Mouse (Mus musculus): Measurements from ENCODE around the gene Olfr1410. TPM values are rescaled to one million over a fixed set of nuclear protein-coding genes. Genes with fewer than 3 reads are reported as not detected.

The Olfr1410 gene
- total RNA-seq, 2 experiments from 2014 or later: not detected

GRCm38 (mm10) chr1:92640393-92640792 lies 34.8 kb downstream of the Olfr1410 start:
- DNase-seq (ENCODE audit: low spot score in 2 of 2): no peak

- DNase-seq (ENCODE audit: low spot score in 2 of 2): peak; percentile 80 to 93
These were observed 36.1 kb downstream of the Olfr1410 start, which contains the start of gene Cops9 for GRCm38 (mm10) chr1:92641514-92642272. TSS of gene Cops9 (minus strand) at chr1:92641985.

GRCm38 (mm10) chr1:92643691-92644090 lies 38.1 kb downstream of the Olfr1410 start:
- DNase-seq (ENCODE audit: low spot score in 2 of 2): no peak

- DNase-seq (ENCODE audit: low spot score in 2 of 2): no peak
These were observed 39.3 kb downstream of the Olfr1410 start for GRCm38 (mm10) chr1:92644916-92645315.

GRCm38 (mm10) chr1:92646111-92646510 lies 40.5 kb downstream of the Olfr1410 start:
- DNase-seq (ENCODE audit: low spot score in 2 of 2): no peak

GRCm38 (mm10) chr1:92646601-92647000 lies 41.0 kb downstream of the Olfr1410 start:
- no peak for DNase-seq (ENCODE audit: low spot score in 2 of 2)

- no peak for DNase-seq (ENCODE audit: low spot score in 2 of 2)
These were observed 41.4 kb downstream of the Olfr1410 start for GRCm38 (mm10) chr1:92647026-92647425.

GRCm38 (mm10) chr1:92647752-92648151 lies 42.2 kb downstream of the Olfr1410 start:
- peak in 1 of 2 experiments; percentile 84 for DNase-seq (ENCODE audit: low spot score in 2 of 2)

- DNase-seq (ENCODE audit: low spot score in 2 of 2): no peak
These were observed 42.6 kb downstream of the Olfr1410 start for GRCm38 (mm10) chr1:92648197-92648596.

- DNase-seq (ENCODE audit: low spot score in 2 of 2): peak; percentile 54 to 87
These were observed 43.1 kb downstream of the Olfr1410 start, which contains the start of gene Otos for GRCm38 (mm10) chr1:92648673-92649072. TSS of gene Otos (minus strand) at chr1:92648841.

GRCm38 (mm10) chr1:92651467-92651866 lies 45.9 kb downstream of the Olfr1410 start:
- no peak for DNase-seq (ENCODE audit: low spot score in 2 of 2)

GRCm38 (mm10) chr1:92653179-92653578 lies 47.6 kb downstream of the Olfr1410 start:
- DNase-seq (ENCODE audit: low spot score in 2 of 2): no peak

- no peak for DNase-seq (ENCODE audit: low spot score in 2 of 2)
These were observed 49.1 kb downstream of the Olfr1410 start for GRCm38 (mm10) chr1:92654676-92655075.

GRCm38 (mm10) chr1:92657025-92657820 lies 51.6 kb downstream of the Olfr1410 start:
- DNase-seq (ENCODE audit: low spot score in 2 of 2): no peak

GRCm38 (mm10) chr1:92659392-92659791 lies 53.8 kb downstream of the Olfr1410 start:
- no peak for DNase-seq (ENCODE audit: low spot score in 2 of 2)

Other genes starting within 250 kb of the Olfr1410 start
- gene Ndufa10, start 131.9 kb upstream of the Olfr1410 start, total RNA-seq (2021): 100 to 1,000 TPM; 249 to 266 TPM
- gene Olfr1416, start 120.7 kb upstream of the Olfr1410 start, total RNA-seq (2021): not detected
- not detected for gene Olfr1415, start 109.7 kb upstream of the Olfr1410 start, total RNA-seq (2021)
- not detected for gene Olfr1414, start 87.1 kb upstream of the Olfr1410 start, total RNA-seq (2021)
- gene Olfr1413, start 34.5 kb upstream of the Olfr1410 start, total RNA-seq (2021): not detected
- not detected for gene Olfr1412, start 20.0 kb upstream of the Olfr1410 start, total RNA-seq (2021)
- not detected for gene Olfr1411, start 11.4 kb upstream of the Olfr1410 start, total RNA-seq (2021)
- not detected for gene Olfr12, start 12.0 kb downstream of the Olfr1410 start, total RNA-seq (2021)
- gene Cops9, start 36.2 kb downstream of the Olfr1410 start, total RNA-seq (2021): 100 to 1,000 TPM; 321 to 334 TPM
- 1 to 10 TPM in 1 of 2 experiments, under 1 TPM in 1; 0.91 to 1.0 TPM for gene Otos, start 43.1 kb downstream of the Olfr1410 start, total RNA-seq (2021)
- gene Gpc1, start 225.9 kb downstream of the Olfr1410 start, total RNA-seq (2021): 100 to 1,000 TPM; 136 to 139 TPM

Data from layer of hippocampus, adult 18-20 months (tissue).